Mouse (Mus musculus) cerebellum, adult 2 months (tissue): Measurements from ENCODE around the gene Smc6. TPM values are rescaled to one million over a fixed set of nuclear protein-coding genes. Genes with fewer than 3 reads are reported as not detected.
A peak's percentile ranks its signal among the peaks of the same experiment; 100 is the strongest.

Source experiments
- DNase-seq, 2 experiments: peaks; one replicate each; pipeline ENCODE4 v3.0.0; 2021
- H3K27ac ChIP-seq: fragments of 200-500 bp; 2 replicates; pipeline ENCODE4 v1.5.1; 2012; ENCODE audit warnings: low read length, control low read depth, inconsistent platforms; ENCODE audit not compliant: insufficient read depth
- H3K27me3 ChIP-seq: fragments of 200-500 bp; 2 replicates; pipeline ENCODE4 v1.6.1; 2012; ENCODE audit warnings: inconsistent platforms, mild to moderate bottlenecking, low read length, moderate library complexity; ENCODE audit not compliant: control insufficient read depth, insufficient read depth
- H3K4me1 ChIP-seq: fragments of 200-500 bp; 2 replicates; pipeline ENCODE4 v1.6.1; 2011; ENCODE audit warnings: low read length; ENCODE audit not compliant: control insufficient read depth, insufficient read depth
- H3K4me3 ChIP-seq: fragments of 200-500 bp; replicated peaks from 2 replicates; pipeline ENCODE3; 2011; ENCODE audit warnings: mild to moderate bottlenecking, low read depth, low read length, control low read depth; ENCODE audit not compliant: insufficient read depth
- CTCF ChIP-seq: fragments of 200-500 bp; IDR thresholded peaks from 2 replicates; pipeline ENCODE4 v1.5.1; 2011; ENCODE audit warnings: low read depth, mild to moderate bottlenecking, control low read depth, low read length, moderate library complexity, borderline replicate concordance; ENCODE audit not compliant: insufficient read depth
- POLR2A ChIP-seq: fragments of 200-500 bp; IDR thresholded peaks from 2 replicates; pipeline ENCODE4 v1.6.1; 2011; ENCODE audit warnings: low read length, control low read depth, borderline replicate concordance; ENCODE audit not compliant: insufficient read depth
- WGBS: fragments of 180-500 bp; shearing (Covaris S2); methylation state at CpG from one replicate; pipeline ENCODE4 v1.1.7; 2018; 5-methylcytosine and 5-hydroxymethylcytosine counted together
- polyA plus RNA-seq: library from polyadenylated mRNA; depleted of rRNA; stranded (reverse); fragments of >200 nt; gene quantifications from 2 replicates; pipeline ENCODE4 v1.2.3, GENCODE M21; 2012

The Smc6 gene
- polyA plus RNA-seq, 1 experiment: 44.3 TPM

GRCm38 (mm10) chr12:11306753-11307645 is 41.3 kb downstream of the Smc6 start:
- TF ChIP-seq POLR2A (no peak), CTCF (no peak)
- 84% methylated on average over 8 of the region's 8 CpGs for WGBS
- H3K27me3 ChIP-seq: no peaks in the 10 kb centered on the region
- H3K27ac ChIP-seq: no peak overlapping the region
- H3K4me1 ChIP-seq: no peaks in the 10 kb centered on the region
- no peak for DNase-seq
- H3K4me3 ChIP-seq: no peak overlapping the region

GRCm38 (mm10) chr12:11311106-11311505 is 45.4 kb downstream of the Smc6 start:
- no peaks in the 10 kb centered on the region for H3K27me3 ChIP-seq
- WGBS: 100% methylated on average over 2 of the region's 2 CpGs
- TF ChIP-seq POLR2A: no peak
- no peak for TF ChIP-seq CTCF
- no peak for DNase-seq
- H3K27ac ChIP-seq: no peak overlapping the region
- no peaks in the 10 kb centered on the region for H3K4me1 ChIP-seq
- H3K4me3 ChIP-seq: no peak overlapping the region

GRCm38 (mm10) chr12:11313840-11314239 is 48.2 kb downstream of the Smc6 start:
- Histone ChIP-seq H3K4me1 (no peaks in the 10 kb centered on the region), H3K27ac (no peak overlapping the region), H3K27me3 (no peaks in the 10 kb centered on the region), H3K4me3 (no peak overlapping the region)
- 72% methylated on average over 1 of the region's 1 CpGs for WGBS
- TF ChIP-seq CTCF: no peak
- no peak for TF ChIP-seq POLR2A
- no peak for DNase-seq

- 84% methylated on average over 6 of the region's 6 CpGs for WGBS
- Histone ChIP-seq H3K4me3 (no peak overlapping the region), H3K27me3 (no peaks in the 10 kb centered on the region), H3K27ac (no peak overlapping the region), H3K4me1 (no peaks in the 10 kb centered on the region)
- TF ChIP-seq POLR2A (no peak), CTCF (no peak)
- DNase-seq: no peak
Observed at GRCm38 (mm10) chr12:11317671-11318070, 52.0 kb downstream of the Smc6 start.

GRCm38 (mm10) chr12:11324480-11324879 is 58.8 kb downstream of the Smc6 start:
- Histone ChIP-seq H3K4me3 (no peak overlapping the region), H3K27ac (no peak overlapping the region), H3K27me3 (no peaks in the 10 kb centered on the region), H3K4me1 (no peaks in the 10 kb centered on the region)
- TF ChIP-seq CTCF (no peak), POLR2A (no peak)
- no peak for DNase-seq
- WGBS: 43% methylated on average over 4 of the region's 4 CpGs

DNA sequence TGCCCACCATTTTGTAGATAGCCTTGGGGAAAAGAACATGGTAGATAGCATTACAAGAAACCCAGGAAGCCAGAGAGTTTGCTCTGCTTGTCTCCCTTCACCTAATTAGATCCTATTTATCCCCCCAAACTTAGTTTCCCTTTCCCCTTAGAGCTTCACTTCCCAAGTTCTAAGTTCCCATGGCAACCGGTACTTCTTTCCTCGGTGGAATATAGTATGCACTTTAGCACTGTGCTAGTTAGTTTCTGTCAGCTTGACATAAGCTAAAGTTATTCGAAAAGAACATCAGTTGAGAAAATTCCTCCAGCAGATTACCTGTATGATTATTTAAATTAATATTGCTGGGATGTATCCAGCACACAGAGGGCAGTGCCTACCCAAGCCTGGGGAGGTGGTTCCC is 60.8 kb downstream of the Smc6 start:
- Histone ChIP-seq H3K27ac (no peak overlapping the region), H3K4me1 (no peaks in the 10 kb centered on the region)

GRCm38 (mm10) chr12:11336845-11337244 is 71.2 kb downstream of the Smc6 start:
- Histone ChIP-seq H3K27ac (no peak overlapping the region), H3K4me1 (peaks cover 14% of the 10 kb centered on the region), H3K4me3 (no peak overlapping the region), H3K27me3 (no peaks in the 10 kb centered on the region)
- DNase-seq: peak; percentile 36 to 39
- TF ChIP-seq POLR2A: no peak
- WGBS: 54% methylated on average over 4 of the region's 4 CpGs

More for the DNA sequence above, 60.8 kb downstream of the Smc6 start:
- WGBS: 82% methylated on average over 3 of the region's 3 CpGs
- H3K4me3 ChIP-seq: no peak overlapping the region
- TF ChIP-seq POLR2A (no peak), CTCF (no peak)
- H3K27me3 ChIP-seq: no peaks in the 10 kb centered on the region
- peak in 1 of 2 experiments; percentile 2 for DNase-seq

DNA sequence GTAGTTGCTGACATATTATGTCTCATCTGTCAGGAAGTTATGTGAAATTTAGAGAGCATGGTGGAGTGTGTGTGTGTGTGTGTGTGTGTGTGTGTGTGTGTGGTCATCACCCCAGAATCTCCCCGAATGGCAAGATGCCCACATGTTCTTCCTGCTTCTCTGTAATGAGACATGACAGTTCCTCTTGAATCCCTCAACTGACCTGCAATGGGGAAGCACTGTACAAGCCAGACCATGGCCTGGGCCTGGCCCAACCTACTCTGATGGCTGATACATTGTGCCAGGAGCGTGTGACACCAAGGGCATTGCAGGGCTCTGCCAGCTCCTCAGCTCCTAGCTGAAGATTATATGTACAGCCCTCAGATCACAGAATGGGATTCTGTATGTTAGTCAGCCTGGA is 72.6 kb downstream of the Smc6 start:
- Histone ChIP-seq H3K27me3 (no peaks in the 10 kb centered on the region), H3K4me3 (no peak overlapping the region), H3K4me1 (peaks cover 14% of the 10 kb centered on the region), H3K27ac (0 out of 2 replicates have a peak overlapping the region, but pooled peaks have one; percentile 43)
- 33% methylated on average over 2 of the region's 2 CpGs for WGBS
- TF ChIP-seq POLR2A (no peak), CTCF (no peak)
- DNase-seq: peak; percentile 26 to 38
